Mouse (Mus musculus) right cerebral cortex, postnatal 4 days (tissue): ENCODE measurements around the gene Zmiz1.

ENCODE experiments used
- DNase-seq: peaks from one replicate; pipeline ENCODE4 v3.0.0-alpha.2; 2022

Zmiz1 gene

DNA sequence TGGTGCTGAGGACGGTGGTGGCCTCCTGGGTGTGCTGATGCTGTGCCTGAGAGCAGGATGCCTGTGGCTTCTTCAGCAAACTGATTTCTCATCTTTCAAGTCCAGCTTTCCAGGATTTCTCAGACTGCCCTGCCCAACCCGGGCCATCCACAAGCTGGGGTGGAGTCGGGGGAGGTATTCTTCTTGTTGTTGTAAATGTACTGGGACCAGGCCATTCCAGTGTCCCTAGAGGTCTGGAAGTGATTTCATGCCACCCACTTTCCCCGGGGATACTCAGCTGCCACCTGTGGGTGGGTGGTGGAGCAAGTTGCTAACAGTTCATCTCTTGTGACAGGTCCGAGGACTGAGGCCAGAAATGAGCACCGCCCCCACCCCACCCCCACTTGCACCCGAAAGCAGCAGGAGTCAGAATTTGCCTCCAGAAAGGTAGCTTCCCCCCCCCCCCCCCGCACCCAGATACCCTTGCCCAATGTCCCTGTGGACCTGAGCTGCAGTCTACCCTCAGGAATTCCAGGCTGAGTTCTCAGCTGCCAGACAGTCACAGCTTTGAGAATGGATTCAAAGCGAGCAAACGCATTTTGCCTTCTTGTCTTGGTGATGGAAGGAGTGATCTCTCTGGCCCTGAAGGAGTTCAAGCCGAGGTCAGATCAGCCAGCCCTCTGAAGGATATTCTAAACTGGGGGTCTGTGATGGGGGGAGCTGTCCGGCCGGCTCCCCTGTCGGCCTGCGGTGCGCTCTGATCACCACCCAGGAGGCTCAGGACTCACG lies 2.1 kb upstream of the Zmiz1 start:
- DNase-seq, result no peak

GRCm38 (mm10) chr14:25457434-25457957 lies 1.5 kb upstream of the Zmiz1 start:
- peak; percentile 92 for DNase-seq

GRCm38 (mm10) chr14:25458111-25459015 lies 622 bp upstream of the Zmiz1 start:
- DNase-seq, result no peak

DNA sequence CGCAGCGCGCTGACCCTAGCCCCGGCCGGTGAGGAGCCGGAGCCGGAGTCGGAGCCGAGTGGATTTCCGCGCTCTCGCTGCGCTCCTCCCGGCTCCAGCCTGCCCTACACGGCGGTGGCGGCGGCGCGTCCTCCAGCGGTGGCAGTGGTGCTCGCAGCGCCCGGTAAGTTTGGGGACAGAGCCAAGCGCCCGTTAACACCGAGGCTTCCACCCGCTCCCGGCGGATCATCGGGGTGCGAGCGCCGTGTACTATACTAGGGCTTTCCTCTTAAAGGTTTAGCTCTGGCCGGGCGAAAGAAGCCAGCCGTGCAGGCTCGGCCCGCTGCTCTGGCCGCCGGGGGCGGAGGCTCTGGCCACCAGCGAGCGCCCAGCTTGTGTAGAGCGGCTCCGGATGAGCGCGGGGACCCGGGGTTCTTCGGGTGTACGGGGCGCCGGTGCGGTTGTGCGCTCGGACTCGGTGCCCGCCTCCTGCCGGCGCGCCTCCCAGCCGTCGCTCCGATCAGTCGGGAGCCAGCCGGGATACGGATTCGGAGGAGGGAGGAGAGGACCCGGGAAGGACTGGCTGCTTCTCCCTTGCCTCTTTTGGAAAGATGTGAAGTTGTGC lies 511 bp downstream of the Zmiz1 start:
- DNase-seq, result peak; percentile 70

DNA sequence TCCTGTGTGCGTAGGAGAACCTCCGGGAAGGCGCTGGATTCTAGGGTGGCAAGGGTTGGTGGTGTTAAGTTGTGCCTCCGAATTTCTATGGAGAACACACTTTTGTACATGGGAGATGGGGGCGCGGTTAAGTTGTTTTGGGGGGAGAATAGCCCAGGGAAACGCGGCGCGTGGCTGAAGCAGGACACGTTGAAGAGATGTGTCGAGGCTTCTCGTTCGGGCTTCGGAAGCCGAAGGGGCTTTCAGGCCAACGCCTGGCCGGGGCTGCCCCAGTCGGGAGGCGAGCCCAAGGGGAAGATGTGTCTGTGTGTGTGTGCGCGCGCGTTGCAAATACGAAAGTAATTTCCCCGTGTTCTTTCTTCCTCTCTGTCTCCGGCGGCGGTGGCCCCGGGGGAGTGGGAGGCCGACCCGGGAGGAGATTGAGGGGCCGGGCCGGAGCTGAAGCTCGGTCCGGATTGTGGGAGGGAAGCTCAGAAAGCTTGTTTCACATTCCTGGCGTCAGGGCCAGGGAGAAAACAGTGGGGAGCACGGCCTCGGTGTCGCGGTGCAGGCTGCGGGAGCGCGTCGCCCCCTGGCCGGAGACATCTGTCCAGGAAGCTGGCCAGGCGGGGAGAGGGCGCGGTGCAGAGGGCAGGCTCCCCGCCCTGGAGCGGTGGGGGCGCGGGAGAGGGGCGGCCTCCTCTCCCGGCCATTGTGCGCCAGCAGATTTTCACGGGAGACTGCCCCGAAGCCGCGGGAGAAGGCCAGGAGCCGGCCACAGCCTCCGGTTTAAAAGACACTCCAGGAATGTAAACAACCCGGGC lies 1.2 kb downstream of the Zmiz1 start:
- peak; percentile 48 for DNase-seq

- DNase-seq, result peak; percentile 55
Measured at GRCm38 (mm10) chr14:25460801-25461675, 2.1 kb downstream of the Zmiz1 start.

- no peak for DNase-seq
Measured at GRCm38 (mm10) chr14:25461676-25462385, 2.8 kb downstream of the Zmiz1 start.

- DNase-seq, result no peak
Measured at GRCm38 (mm10) chr14:25462975-25463374, 4.0 kb downstream of the Zmiz1 start.

- no peak for DNase-seq
Measured at GRCm38 (mm10) chr14:25463919-25464318, 4.9 kb downstream of the Zmiz1 start.

DNA sequence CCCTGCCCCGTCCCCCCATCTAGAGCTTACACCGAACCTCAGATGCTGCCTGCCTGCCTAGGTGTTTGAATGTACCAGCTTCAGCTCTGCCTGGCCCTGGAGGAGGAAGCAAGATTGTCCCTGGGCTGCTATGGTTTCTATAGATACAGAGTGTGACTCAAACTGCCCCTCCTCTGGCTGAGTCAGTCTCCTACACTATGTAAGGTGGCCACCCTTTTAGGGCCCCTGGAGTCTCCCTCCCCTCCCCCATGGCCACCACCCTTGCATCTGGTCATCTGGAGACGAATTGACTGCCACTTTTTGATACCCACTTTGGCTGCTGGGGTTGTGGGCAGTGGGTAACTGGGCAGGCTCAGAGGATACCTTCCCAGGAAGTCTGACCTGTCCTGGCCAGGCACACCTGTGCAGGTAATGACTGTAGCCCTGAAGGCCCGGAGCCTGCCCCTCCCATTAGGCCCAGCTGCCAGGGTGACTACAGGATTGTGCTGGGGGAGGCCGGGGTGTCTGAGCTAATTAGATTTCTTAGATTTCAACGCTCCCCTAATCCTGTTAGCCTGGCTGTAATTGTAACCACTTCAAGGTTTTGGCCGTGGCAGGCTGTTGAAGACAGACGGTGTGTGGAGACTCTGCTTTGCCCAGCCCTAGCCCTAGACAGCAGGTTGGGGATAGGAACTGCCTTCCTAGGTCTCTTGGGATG lies 5.8 kb downstream of the Zmiz1 start:
- DNase-seq, result no peak

- DNase-seq, result no peak
Measured at GRCm38 (mm10) chr14:25466361-25466760, 7.4 kb downstream of the Zmiz1 start.

- DNase-seq, result no peak
Measured at GRCm38 (mm10) chr14:25467911-25468668, 9.1 kb downstream of the Zmiz1 start.

- no peak for DNase-seq
Measured at GRCm38 (mm10) chr14:25468891-25469529, 10.0 kb downstream of the Zmiz1 start.

- no peak for DNase-seq
Measured at GRCm38 (mm10) chr14:25470224-25470805, 11.3 kb downstream of the Zmiz1 start.

DNA sequence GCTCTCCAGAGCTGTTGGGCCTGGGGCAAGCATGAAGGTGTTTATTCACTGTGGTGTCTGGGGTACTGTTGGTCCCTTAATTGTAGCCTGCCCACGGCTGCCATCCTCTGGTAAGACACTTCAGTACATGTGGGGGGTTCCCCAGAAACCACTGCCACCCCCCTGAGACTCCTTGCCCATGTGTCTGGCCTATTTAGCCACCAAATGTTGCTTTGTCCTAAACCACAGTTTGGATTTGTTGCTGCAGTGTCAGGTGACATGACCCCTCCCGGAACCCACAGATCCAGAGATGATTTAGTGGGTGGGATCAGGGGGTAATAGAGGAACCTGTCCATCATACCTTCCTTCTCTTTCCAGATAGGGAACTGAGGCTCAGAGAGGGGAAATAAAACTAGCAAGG lies 12.1 kb downstream of the Zmiz1 start:
- DNase-seq, result no peak

DNA sequence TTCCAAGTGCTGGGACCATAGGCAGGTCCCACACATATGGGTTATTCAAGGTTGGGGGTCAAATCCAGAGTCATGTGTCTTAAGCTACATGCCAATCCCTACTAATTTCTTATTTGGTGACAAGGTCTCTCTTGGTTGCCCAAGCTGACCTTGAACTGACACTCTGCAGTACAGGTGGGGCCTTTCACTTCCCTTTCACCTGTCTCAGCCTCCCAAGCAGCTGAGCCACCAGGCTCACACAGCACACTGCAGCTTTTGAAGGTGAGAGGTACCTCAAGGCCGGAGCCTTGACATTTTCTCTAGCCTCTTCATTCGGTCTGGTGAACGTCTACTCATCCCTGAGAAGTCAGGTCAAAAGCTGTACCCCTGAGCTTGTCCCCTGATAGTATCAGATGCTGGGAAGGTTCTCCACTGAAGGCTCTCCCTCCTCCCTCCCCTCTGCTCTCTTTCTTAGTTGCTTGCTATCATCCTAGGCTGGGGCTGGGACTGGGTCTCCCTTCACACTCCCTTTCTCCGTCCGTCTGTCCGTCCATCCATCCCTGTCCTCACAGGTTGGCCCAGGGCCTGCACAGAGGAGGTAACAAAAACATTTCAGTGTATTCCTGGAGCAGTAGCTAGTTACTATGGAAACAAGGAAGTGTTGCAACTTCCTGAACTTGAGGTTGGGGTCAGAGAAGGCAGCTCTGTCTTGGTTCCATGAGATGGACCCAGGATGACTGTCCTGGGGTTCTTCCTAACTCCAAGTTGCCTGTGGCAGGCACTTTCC lies 13.3 kb downstream of the Zmiz1 start:
- DNase-seq, result no peak

GRCm38 (mm10) chr14:25472981-25473649 lies 14.1 kb downstream of the Zmiz1 start:
- no peak for DNase-seq
